Mouse (Mus musculus): ENCODE results near the gene Akap1.

Gene Akap1

DNA sequence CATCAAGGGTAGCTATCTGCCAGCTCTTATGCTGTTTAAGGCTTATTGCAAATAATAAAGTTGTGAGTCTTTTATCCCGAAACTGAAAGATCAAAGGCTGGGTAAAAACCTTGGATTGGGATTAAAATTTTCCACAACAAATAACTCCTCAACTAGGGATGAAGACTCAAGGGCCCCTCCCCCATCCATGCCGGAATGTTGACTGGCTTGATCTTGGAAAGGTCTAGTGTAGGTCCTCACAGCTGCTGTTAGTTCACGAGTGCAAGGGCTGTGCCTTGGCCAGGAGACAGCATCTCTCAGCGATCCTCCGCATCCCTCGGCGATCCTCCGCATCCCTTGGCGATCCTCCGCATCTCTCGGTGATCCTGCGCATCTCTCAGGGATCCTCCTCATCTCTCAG, 13.6 kb upstream of the Akap1 start:
- in situ Hi-C loops (cut with MboI, MseI) = no loop called here

- in situ Hi-C loops (cut with MboI, MseI) = no loop called here
These were observed 9.3 kb upstream of the Akap1 start for GRCm38 (mm10) chr11:88873667-88874030.

GRCm38 (mm10) chr11:88873027-88873666, 8.8 kb upstream of the Akap1 start:
- in situ Hi-C loops (cut with MboI, MseI) = no loop called here

- in situ Hi-C loops (cut with MboI, MseI) = no loop called here
These were observed 5.1 kb upstream of the Akap1 start for GRCm38 (mm10) chr11:88869443-88869842.

- in situ Hi-C loops (cut with MboI, MseI) = no loop called here
These were observed 405 bp downstream of the Akap1 start for GRCm38 (mm10) chr11:88863904-88864457.

- in situ Hi-C loops (cut with MboI, MseI) = no loop called here
These were observed 1.1 kb downstream of the Akap1 start for GRCm38 (mm10) chr11:88863071-88863903.

DNA sequence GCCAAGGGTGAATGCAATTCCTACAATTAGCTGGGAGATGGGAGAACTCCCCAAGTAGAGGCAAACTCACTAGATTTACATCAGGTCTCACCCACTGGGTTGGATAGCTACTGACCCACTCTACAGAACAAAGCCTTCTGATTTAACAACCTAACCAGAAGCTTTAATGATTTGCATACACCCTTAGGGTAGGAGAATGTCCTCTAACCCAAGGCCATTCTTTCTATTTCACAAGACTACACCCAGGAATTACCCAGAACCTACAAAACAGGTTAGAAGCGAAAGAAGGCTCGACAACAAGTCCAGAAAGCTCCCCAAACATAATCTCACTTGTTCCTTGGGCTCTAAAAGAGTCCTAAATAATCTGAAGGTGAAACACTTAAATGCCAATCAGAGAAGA, 2.0 kb downstream of the Akap1 start:
- in situ Hi-C loops (cut with MboI, MseI) = no loop called here

DNA sequence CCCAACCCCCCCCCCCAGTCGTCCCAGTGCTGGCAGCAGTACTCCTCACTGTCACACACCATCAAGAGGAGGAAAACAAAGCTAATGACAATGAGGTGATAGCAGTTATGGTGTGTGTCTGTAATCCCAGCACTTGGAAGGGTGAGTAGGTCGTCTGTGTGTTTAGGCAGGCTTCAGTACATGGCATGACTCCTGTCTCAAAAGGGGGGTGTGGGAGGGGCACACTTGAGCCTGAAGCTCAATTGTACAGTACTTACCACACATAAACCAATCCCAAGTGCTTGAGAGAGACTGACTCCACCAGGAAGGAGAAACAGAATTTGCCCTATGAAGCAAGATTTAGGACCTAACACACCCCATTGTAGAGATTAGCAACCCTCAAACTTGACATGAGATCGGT, 3.3 kb downstream of the Akap1 start:
- in situ Hi-C loops (cut with MboI, MseI) = no loop called here

DNA sequence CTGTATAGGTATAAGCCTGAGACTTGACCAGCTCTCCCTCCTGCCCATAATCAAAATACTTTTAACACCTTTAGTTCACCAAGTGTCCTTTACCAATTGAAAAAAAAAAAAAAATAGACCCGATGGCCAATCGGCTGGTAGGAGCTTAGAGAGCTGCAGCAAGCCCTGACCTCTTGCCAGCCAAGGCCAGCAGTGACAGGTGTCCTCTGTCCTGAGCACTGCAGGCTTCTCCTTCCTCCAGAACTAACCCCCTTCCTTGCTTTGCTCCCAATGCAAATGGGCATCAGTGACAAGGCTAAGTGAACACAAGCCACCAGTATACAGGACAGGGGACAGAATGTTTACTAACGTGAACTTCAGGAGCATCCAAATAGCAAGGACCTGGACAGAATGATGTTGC, 3.7 kb downstream of the Akap1 start:
- in situ Hi-C loops (cut with MboI, MseI) = no loop called here

- in situ Hi-C loops (cut with MboI, MseI) = no loop called here
These were observed 6.9 kb downstream of the Akap1 start for GRCm38 (mm10) chr11:88857311-88858005.

DNA sequence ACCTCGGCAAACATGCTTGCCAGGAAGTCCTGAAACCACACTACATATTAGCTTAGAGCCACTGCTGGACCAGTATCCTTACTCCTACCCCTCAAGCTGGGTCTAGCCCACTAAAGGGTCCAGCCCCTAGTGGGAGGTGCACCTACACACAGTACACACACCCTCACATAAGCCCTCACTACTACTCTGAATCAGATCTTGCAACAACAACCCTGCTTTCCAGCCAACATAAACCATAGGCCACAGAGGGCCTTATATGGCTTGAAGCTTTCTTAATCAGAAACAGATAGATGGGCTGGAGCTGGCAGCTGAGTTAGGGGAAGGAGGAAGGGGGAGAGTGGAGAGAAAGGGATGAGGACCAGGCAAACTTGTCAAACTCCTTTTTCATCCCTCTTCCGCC, 8.0 kb downstream of the Akap1 start:
- in situ Hi-C loops (cut with MboI, MseI) = no loop called here

GRCm38 (mm10) chr11:88855795-88856194, 8.6 kb downstream of the Akap1 start:
- in situ Hi-C loops (cut with MboI, MseI) = no loop called here

DNA sequence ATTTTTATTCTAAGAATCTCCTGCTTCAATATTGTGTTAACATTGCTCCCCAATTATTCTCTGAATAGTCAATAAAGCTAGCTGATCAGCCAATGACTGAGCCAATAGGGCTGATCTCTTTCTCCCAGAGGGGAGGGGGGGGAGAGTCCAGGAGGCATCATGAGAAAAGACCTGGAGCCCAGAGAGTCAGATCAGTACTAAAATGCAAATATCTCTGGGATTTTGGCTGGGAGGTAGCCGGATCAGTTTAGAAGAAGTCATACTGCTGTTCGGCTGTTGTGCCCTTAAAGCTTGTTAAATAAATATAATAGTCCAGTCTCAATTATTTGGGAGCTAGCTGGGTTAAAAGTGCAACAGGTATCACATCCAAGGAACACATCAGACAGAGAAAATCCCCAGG, 10.8 kb downstream of the Akap1 start:
- in situ Hi-C loops (cut with MboI, MseI) = no loop called here

GRCm38 (mm10) chr11:88852806-88853205, 11.6 kb downstream of the Akap1 start:
- in situ Hi-C loops (cut with MboI, MseI) = no loop called here

DNA sequence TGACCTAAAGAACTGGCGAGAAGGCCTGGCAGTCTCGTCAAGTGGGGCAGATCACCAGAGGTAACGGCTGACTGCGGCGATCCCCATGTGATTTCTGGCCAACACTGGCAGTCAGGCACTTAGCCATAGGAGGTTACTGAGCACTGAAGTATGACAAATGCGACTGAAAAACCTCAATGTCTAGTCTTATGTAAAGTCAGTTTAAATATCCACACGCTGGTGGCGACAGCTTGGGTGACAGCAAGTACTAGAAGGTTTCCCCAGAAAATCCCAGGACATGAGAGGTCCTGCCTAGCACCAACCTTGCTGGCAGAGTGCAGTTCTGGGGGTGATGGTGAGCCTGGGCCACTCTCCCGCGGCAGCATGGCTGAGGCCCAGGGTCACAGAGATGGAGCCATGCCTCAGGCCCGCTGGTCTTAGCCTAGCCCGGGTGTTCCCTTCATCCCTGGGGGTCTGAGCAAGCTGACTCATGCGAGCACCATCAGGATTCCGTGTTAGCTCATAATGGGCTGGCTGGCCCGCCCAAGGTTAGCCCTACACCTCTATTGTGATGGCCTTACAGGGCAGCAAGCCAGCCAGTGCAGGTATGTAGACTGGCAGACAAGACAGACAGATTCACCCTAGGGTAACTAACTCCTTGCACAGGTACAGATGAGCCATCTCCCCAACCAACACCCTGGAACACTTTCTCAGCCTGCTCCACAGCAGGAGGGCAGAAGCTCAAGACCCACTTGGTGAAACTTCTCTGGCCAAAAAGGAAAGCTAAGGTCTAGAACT, 13.1 kb downstream of the Akap1 start:
- in situ Hi-C loops (cut with MboI, MseI) = no loop called here

DNA sequence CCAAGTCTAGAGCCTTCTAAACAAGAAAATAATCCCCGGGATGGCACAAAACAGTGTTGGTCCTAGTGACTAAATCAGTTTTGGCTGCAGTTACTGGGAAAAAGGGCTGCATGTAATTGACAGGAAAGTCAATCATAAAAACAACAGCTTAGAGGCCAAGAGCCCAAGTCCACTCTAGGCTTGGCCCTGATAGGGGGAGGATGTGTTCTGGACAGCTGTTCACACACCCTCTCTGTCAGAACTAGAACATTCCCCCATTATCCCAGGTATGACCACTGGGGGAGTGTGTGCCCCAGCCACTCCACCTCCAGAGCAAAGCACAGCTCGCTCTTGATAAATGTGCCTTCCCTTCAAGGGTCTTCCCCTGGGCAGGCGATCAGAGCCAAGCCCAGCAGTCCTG, 14.7 kb downstream of the Akap1 start:
- in situ Hi-C loops (cut with MboI, MseI) = no loop called here

DNA sequence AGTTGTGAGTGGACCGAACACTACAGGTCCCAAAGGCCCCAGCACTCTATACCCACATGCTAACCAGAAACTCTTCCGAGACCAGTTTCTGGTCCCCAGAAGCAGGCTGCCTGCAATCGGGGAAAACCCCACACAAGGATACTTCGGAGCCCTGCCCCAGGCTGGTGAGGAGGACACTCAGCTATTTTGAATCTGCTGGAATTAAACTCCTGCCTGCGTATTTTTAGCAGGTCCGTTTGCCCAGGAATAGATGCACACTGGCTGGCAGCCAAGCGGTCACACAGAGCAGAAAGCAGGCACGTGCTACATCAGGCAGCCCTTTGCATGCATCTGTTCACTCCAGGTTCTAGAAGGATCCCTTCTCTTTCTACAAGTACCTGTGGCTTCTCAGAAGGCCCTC, 15.1 kb downstream of the Akap1 start:
- in situ Hi-C loops (cut with MboI, MseI) = no loop called here

GRCm38 (mm10) chr11:88848590-88848989, 15.8 kb downstream of the Akap1 start:
- in situ Hi-C loops (cut with MboI, MseI) = no loop called here

DNA sequence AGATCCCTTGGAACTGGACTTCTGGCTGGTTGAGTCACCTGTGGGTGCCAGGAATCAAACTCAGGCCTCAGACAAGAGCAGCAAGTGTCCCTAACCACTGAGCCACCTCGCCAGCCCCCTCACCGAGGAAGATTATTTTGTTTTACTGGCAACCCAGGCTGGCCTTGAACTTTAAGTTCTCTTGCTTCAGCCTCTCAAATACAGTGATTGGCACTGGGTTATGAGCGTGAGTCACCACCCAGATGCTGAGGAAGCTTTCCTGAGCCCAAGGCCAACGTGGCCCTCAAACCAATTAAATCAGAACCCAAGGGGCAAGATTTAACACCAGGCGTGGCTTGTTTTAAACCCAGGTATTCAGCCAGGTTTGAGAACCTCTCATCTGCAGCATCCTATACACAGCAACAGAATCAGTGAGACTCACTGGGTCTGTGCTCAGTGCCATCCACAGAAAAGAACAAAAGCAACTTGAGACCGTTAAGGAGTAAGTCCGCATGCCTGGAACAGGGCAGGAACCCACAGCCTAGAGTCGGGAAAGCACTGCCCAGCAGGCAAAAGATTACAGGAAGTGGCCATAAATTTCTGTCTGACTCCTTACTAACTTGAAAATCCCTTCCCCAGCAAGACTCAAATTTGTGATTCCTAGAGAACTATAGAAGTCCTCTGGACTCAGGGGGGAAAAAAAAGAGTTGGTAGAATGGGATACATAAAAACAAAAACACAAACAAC, 16.9 kb downstream of the Akap1 start:
- in situ Hi-C loops (cut with MboI, MseI) = no loop called here

- in situ Hi-C loops (cut with MboI, MseI) = no loop called here
These were observed 20.0 kb downstream of the Akap1 start for GRCm38 (mm10) chr11:88844384-88844783.

DNA sequence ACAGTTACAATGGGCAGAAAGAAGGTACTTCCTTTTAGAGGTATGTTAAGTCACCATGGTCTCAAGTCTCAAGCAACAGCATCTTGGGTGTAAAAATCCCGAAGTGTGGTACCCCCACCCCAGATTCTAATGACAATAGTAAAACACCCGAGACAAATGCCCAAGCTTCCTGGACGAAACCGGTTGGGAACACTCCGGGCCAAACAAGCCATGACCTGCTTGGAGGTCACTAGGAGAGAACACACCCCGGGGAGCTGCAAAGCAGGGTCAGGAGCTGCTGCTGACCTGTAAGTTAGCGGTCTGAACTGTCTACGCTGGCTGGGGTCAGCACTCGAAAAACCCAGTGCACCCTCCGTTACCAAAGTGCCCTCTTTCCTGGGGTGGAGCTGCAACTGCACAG, 21.1 kb downstream of the Akap1 start:
- in situ Hi-C loops (cut with MboI, MseI) = no loop called here
